Mouse (Mus musculus) hindlimb bud, embryonic 11.5 days (tissue): ENCODE results near the gene Hoxa5.

Experiments
- DNase-seq: peaks from one replicate; pipeline ENCODE4 v3.0.0-alpha.2; 2012; ENCODE audit warnings: low read depth, low spot score; ENCODE audit errors: extremely low spot score

Gene Hoxa5

DNA sequence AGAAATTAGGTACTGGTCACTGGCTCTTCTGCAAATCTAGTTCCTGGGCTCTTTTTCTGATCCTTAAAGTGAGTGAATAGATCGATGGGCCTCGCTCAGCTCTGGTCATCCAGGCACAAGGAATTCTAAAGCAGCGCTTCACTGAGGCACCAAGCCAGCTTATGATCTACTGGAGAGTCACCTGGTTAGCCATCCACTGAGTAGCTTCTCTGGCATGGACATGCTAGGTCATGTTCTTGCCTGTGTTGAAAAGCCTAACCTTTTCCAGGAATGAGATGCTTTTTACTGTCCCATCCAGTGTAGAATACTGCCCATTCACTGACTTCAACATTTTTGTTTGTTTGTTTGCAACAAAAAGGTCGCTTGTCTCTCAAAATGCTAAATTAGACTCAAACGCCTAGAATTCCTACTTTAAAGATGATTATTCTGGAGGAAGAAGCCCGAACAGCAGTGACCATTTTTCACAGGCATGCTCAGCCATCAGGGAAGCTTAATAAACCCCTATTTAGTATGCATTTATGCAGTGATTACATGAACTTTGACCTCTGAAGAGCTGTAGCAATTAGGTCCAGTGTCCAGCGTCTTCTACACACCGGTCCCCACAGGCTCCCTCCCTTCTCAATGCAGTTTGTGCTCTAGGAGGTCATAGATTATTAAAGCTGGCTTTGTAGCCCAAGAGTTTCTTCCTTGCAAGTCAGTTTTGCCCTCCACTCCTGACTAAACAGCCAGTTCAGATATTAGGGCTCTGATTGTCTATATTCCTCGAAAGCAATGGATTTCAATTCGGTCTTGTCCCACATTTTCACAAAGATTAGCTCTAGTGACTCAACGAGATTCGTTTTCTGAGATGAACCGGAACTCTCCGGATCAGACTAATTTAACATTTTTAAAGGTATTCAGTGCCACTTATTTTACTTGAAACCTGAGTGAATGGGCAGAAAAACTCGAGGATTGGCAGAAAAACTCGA is 51.9 kb downstream of the Hoxa5 start:
- no peak for DNase-seq
